Mouse (Mus musculus) kidney, adult 2 months (tissue): ENCODE data around the gene H2afy2. TPM values are rescaled to one million over a fixed set of nuclear protein-coding genes. Genes with fewer than 3 reads are reported as not detected.
A peak's percentile ranks its signal among the peaks of the same experiment; 100 is the strongest.

ENCODE experiments used
- DNase-seq: peaks from one replicate; pipeline ENCODE4 v3.0.0; 2021
- H3K27ac ChIP-seq: fragments of 200-500 bp; 2 replicates; pipeline ENCODE4 v1.5.1; 2012; ENCODE audit warnings: low read depth, low read length, control low read depth, inconsistent platforms; ENCODE audit not compliant: insufficient read depth
- H3K27me3 ChIP-seq: fragments of 200-500 bp; replicated peaks from 2 replicates; pipeline ENCODE4 v1.6.1; 2012; ENCODE audit warnings: mild to moderate bottlenecking, moderate library complexity, low read length, inconsistent platforms; ENCODE audit not compliant: control insufficient read depth, insufficient read depth
- H3K36me3 ChIP-seq: fragments of 200-500 bp; 2 replicates; pipeline ENCODE4 v1.6.1; 2012; ENCODE audit warnings: mild to moderate bottlenecking, moderate library complexity, low read length, inconsistent platforms; ENCODE audit not compliant: control insufficient read depth, insufficient read depth
- H3K4me1 ChIP-seq: fragments of 200-500 bp; 2 replicates; pipeline ENCODE4 v1.6.1; 2011; ENCODE audit warnings: low read length; ENCODE audit not compliant: control insufficient read depth, insufficient read depth
- H3K4me3 ChIP-seq: fragments of 200-500 bp; 2 replicates; pipeline ENCODE4 v1.5.1; 2011; ENCODE audit warnings: mild to moderate bottlenecking, low read depth, low read length, control low read depth; ENCODE audit not compliant: insufficient read depth
- CTCF ChIP-seq: fragments of 200-500 bp; conservative IDR thresholded peaks from 2 replicates; pipeline ENCODE4 v1.5.1; 2011; ENCODE audit warnings: low read depth, mild to moderate bottlenecking, control low read depth, low read length, moderate library complexity, mixed read lengths; ENCODE audit not compliant: insufficient read depth, insufficient read length
- POLR2A ChIP-seq: fragments of 200-500 bp; IDR thresholded peaks from one replicate; pipeline ENCODE4 v1.6.1; 2011; ENCODE audit warnings: low read depth, low read length, control low read depth
- WGBS: fragments of 180-500 bp; shearing (Covaris S2); methylation state at CpG from one replicate; pipeline ENCODE4 v1.1.7; 2018; 5-methylcytosine and 5-hydroxymethylcytosine counted together
- polyA plus RNA-seq: library from polyadenylated mRNA; depleted of rRNA; stranded (reverse); fragments of >200 nt; gene quantifications from 2 replicates; pipeline ENCODE4 v1.2.3, GENCODE M21; 2012

The H2afy2 gene
- polyA plus RNA-seq, 1 experiment = 6.1 TPM

- H3K4me1 ChIP-seq = 0 out of 2 replicates have a peak, but pooled peaks cover 2% of the 10 kb centered on the region
- H3K4me3 ChIP-seq = no peak overlapping the region
- no peak for TF ChIP-seq POLR2A
- TF ChIP-seq CTCF = no peak
- H3K27ac ChIP-seq = no peak overlapping the region
- no peaks in the 10 kb centered on the region for H3K27me3 ChIP-seq
- no peaks in the 10 kb centered on the region for H3K36me3 ChIP-seq
- no peak for DNase-seq
- 66% methylated on average over 11 of the region's 11 CpGs for WGBS
Observed at GRCm38 (mm10) chr10:61729181-61729580, 54.8 kb downstream of the H2afy2 start.

- Histone ChIP-seq H3K36me3 (no peaks in the 10 kb centered on the region), H3K27ac (no peak overlapping the region), H3K4me1 (no peaks in the 10 kb centered on the region), H3K4me3 (no peak overlapping the region), H3K27me3 (no peaks in the 10 kb centered on the region)
- TF ChIP-seq POLR2A (no peak), CTCF (no peak)
- 64% methylated on average over 6 of the region's 6 CpGs for WGBS
- no peak for DNase-seq
Observed at GRCm38 (mm10) chr10:61723271-61723670, 60.7 kb downstream of the H2afy2 start.

GRCm38 (mm10) chr10:61722215-61722614, 61.7 kb downstream of the H2afy2 start:
- WGBS = 74% methylated on average over 3 of the region's 3 CpGs
- Histone ChIP-seq H3K4me1 (no peaks in the 10 kb centered on the region), H3K4me3 (no peak overlapping the region), H3K36me3 (no peaks in the 10 kb centered on the region), H3K27me3 (no peaks in the 10 kb centered on the region), H3K27ac (no peak overlapping the region)
- no peak for TF ChIP-seq POLR2A
- TF ChIP-seq CTCF = no peak
- no peak for DNase-seq

GRCm38 (mm10) chr10:61720331-61720730, 63.6 kb downstream of the H2afy2 start:
- Histone ChIP-seq H3K4me3 (no peak overlapping the region), H3K4me1 (peaks cover 8% of the 10 kb centered on the region; the same call in 1 of the 2 replicates), H3K36me3 (no peaks in the 10 kb centered on the region), H3K27me3 (no peaks in the 10 kb centered on the region), H3K27ac (no peak overlapping the region)
- WGBS = 78% methylated on average over 7 of the region's 7 CpGs
- DNase-seq = no peak
- TF ChIP-seq CTCF (no peak), POLR2A (no peak)

GRCm38 (mm10) chr10:61717406-61718296, 66.3 kb downstream of the H2afy2 start:
- TF ChIP-seq CTCF = no peak
- no peak for TF ChIP-seq POLR2A
- no peak overlapping the region for H3K4me3 ChIP-seq
- H3K4me1 ChIP-seq = peaks cover 11% of the 10 kb centered on the region; the same call in 1 of the 2 replicates
- 92% methylated on average over 12 of the region's 12 CpGs for WGBS
- no peak overlapping the region for H3K27ac ChIP-seq
- H3K27me3 ChIP-seq = no peaks in the 10 kb centered on the region
- H3K36me3 ChIP-seq = no peaks in the 10 kb centered on the region
- DNase-seq = no peak

- 66% methylated on average over 7 of the region's 7 CpGs for WGBS
- no peak overlapping the region for H3K27ac ChIP-seq
- H3K36me3 ChIP-seq = no peaks in the 10 kb centered on the region
- H3K4me3 ChIP-seq = no peak overlapping the region
- no peak for TF ChIP-seq CTCF
- no peak for TF ChIP-seq POLR2A
- peaks cover 11% of the 10 kb centered on the region; the same call in 1 of the 2 replicates for H3K4me1 ChIP-seq
- no peaks in the 10 kb centered on the region for H3K27me3 ChIP-seq
- DNase-seq = no peak
Observed at GRCm38 (mm10) chr10:61715996-61716864, 67.7 kb downstream of the H2afy2 start.

GRCm38 (mm10) chr10:61715462-61715837, 68.5 kb downstream of the H2afy2 start:
- Histone ChIP-seq H3K27me3 (no peaks in the 10 kb centered on the region), H3K27ac (peak overlapping the region; percentile 24; the same call in 1 of the 2 replicates), H3K4me1 (peaks cover 11% of the 10 kb centered on the region; the same call in 1 of the 2 replicates), H3K36me3 (no peaks in the 10 kb centered on the region), H3K4me3 (peak overlapping the region; percentile 94)
- 4% methylated on average over 11 of the region's 11 CpGs for WGBS
- no peak for DNase-seq
- TF ChIP-seq CTCF (no peak), POLR2A (no peak)
